Comparison of ENCODE assay signal across 15 mouse cellular contexts in the genomic region with DNA sequence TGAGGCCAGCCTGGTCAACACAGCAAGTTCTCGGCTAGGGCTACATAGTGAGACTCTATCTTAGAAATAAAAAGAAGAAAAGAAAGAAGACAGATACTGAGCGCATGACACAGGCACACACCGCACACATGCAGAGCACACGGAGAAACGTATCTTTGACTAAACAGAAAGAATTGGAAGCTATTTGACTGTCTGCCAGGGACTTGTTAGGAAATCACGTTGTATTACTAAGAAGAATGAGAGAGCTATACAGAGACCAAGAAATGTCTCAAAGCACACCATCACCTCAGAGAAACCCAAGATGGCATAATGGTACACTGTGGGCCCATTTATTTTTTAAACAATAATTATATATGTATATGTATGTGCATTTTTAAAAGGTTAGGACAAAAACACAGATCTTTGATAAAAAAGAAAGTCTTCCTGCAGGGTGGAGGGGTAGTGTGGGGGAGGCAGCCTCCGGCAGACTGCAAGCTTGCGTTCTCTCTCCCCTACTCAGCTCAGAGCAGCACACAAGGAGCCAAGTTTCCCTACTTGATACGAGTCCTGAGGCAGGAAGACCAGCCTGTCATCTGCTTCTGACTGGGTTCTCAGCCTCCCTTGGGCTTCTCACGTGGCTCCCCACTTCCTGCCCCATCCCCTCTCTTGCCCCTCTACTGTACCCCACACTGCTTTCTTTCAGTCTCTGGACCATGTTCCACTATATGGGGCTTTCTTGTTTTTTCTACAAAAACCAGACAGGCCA.
DNase-seq lines count a peak whose midpoint lies in the region; TF ChIP-seq lines count a peak whose summit lies in the region.
"Had no signal": no experiment of that assay in that cellular context is flagged by ENCODE, and none has a peak within 500 bp of the region (broad histone marks: within the 10 kb centered on the region; RNA-seq: fewer than 3 reads in every experiment).

No protein-coding gene starts in this region.

- no peak for TF ChIP-seq CTCF in layer of hippocampus, adult 2 months (conservative IDR thresholded peaks at IDR 0.05)

- H3K4me3 ChIP-seq in layer of hippocampus, adult 2 months: no peak overlapping the region
- no peak overlapping the region for H3K4me3 ChIP-seq in macrophage (ENCODE audit: inconsistent target)
- H3K4me3 ChIP-seq: erythroblast, embryonic 14.5 days; heart, embryonic 15.5 days; hindbrain, embryonic 15.5 days; megakaryocyte, embryonic 14.5 days had no signal

- no peaks in the 10 kb centered on the region for H3K36me3 ChIP-seq in macrophage (ENCODE audit: inconsistent target)
- H3K36me3 ChIP-seq: heart, embryonic 15.5 days; hindbrain, embryonic 15.5 days had no signal

- no peaks in the 10 kb centered on the region for H3K79me2 ChIP-seq in macrophage (ENCODE audit: inconsistent target)

- peak overlapping the region; percentile 65; the same call in 1 of the 2 replicates for H3K27ac ChIP-seq in layer of hippocampus, adult 2 months
- H3K27ac ChIP-seq in macrophage: peak overlapping the region; percentile 15; the same call in 1 of the 2 replicates
- H3K27ac ChIP-seq: heart, embryonic 15.5 days; hindbrain, embryonic 15.5 days had no signal

- DNase-seq in layer of hippocampus, adult 2 months (ENCODE audit: low spot score in 2 of 2): peak in 1 of 2 experiments; percentile 68
- no peak for DNase-seq in layer of hippocampus, adult 11-12 months (ENCODE audit: low spot score)
- peak; percentile 16 for DNase-seq in right cerebral cortex, postnatal 25 days
- DNase-seq in right cerebral cortex, postnatal 10 days (ENCODE audit: low spot score in 2 of 2): no peak
- DNase-seq in kidney, adult 11 months: no peak
- no peak for DNase-seq in spleen, postnatal 10 days (ENCODE audit: low spot score in 2 of 2)
- DNase-seq: kidney, adult 8-10 months; left cerebral cortex, postnatal 4 days; liver, postnatal 0 days; right cerebral cortex, postnatal 14 days had no signal

- 56% methylated on average over 10 of the region's 10 CpGs for WGBS in macrophage (ENCODE audit: missing documents)
